Mouse (Mus musculus): ENCODE data around the gene Nav2.

GRCm38 (mm10) chr7:49582551-49582950, 674.0 kb downstream of the Nav2 start:
- TF ChIP-seq POLR2A (IDR thresholded peaks at IDR 0.05; ENCODE audit: borderline replicate concordance, extremely low read depth, insufficient read depth, insufficient read length, poor library complexity, severe bottlenecking) (no peak), CTCF (IDR thresholded peaks at IDR 0.05; ENCODE audit: borderline replicate concordance, extremely low read depth, insufficient read depth, insufficient read length) (no peak)
